Mouse (Mus musculus) forebrain, embryonic 10.5 days (tissue): Measurements from ENCODE around the gene Pygo2. TPM values are rescaled to one million over a fixed set of nuclear protein-coding genes. Genes with fewer than 3 reads are reported as not detected.

ENCODE experiments used
- DNase-seq: peaks from one replicate; pipeline ENCODE4 v3.0.0-alpha.2; 2017; ENCODE audit warnings: low spot score; ENCODE audit errors: extremely low spot score
- H3K27ac ChIP-seq: fragments of 300-500 bp; sonication (generic); 2 replicates; pipeline ENCODE4 v1.5.1; 2016; ENCODE audit warnings: mild to moderate bottlenecking
- H3K27me3 ChIP-seq: fragments of 300-500 bp; sonication (generic); 2 replicates; pipeline ENCODE4 v1.6.1; 2016; ENCODE audit warnings: mild to moderate bottlenecking; ENCODE audit not compliant: poor library complexity, severe bottlenecking
- H3K36me3 ChIP-seq: fragments of 300-500 bp; sonication (generic); replicated peaks from 2 replicates; pipeline ENCODE4 v1.6.1; 2016; ENCODE audit warnings: mild to moderate bottlenecking, moderate library complexity
- H3K4me1 ChIP-seq: fragments of 300-500 bp; sonication (generic); 2 replicates; pipeline ENCODE4 v1.6.1; 2016
- H3K4me3 ChIP-seq: fragments of 300-500 bp; sonication (generic); 2 replicates; pipeline ENCODE4 v1.5.1; 2016; ENCODE audit warnings: mild to moderate bottlenecking, moderate library complexity
- H3K9me3 ChIP-seq: fragments of 300-500 bp; sonication (generic); 2 replicates; pipeline ENCODE4 v1.6.1; 2016; ENCODE audit warnings: mild to moderate bottlenecking, moderate library complexity
- WGBS: fragments of 180-500 bp; shearing (Covaris S2); methylation state at CpG from one replicate; pipeline ENCODE4 v1.1.7; 2016; 5-methylcytosine and 5-hydroxymethylcytosine counted together
- polyA plus RNA-seq: library from polyadenylated mRNA; unstranded; fragments of >200 nt; fragmentation: Nextera tagmentation; extraction: Ambion mirVana; gene quantifications from 2 replicates; pipeline ENCODE4 v1.2.1, GENCODE M21; 2016

Pygo2 gene
- 34.9 and 40.9 TPM in 2 replicates for polyA plus RNA-seq

GRCm38 (mm10) chr3:89430171-89431159, at the start of gene Pygo2:
Pygo2 (plus strand) TSS chr3:89430214.
- WGBS: 2% methylated on average over 66 of the region's 68 CpGs
- Histone ChIP-seq H3K27me3 (no peaks in the 10 kb centered on the region), H3K9me3 (no peaks in the 10 kb centered on the region), H3K36me3 (peaks cover 64% of the 10 kb centered on the region), H3K27ac (peak within 1 kb of the TSS; percentile 96), H3K4me1 (peaks cover 47% of the 10 kb centered on the region), H3K4me3 (peak within 1 kb of the TSS; percentile 100)
- DNase-seq: peak; percentile 94

- no peak for DNase-seq
- 0 out of 2 replicates have a peak, but pooled peaks cover 4% of the 10 kb centered on the region for H3K27me3 ChIP-seq
- peaks cover 14% of the 10 kb centered on the region for H3K36me3 ChIP-seq
- 96% methylated on average over 14 of the region's 14 CpGs for WGBS
- no peaks in the 10 kb centered on the region for H3K9me3 ChIP-seq
- peaks cover 38% of the 10 kb centered on the region for H3K4me1 ChIP-seq
- no peak overlapping the region for H3K4me3 ChIP-seq
- no peak overlapping the region for H3K27ac ChIP-seq
Observed at GRCm38 (mm10) chr3:89380291-89380690, 49.7 kb upstream of the Pygo2 start.

GRCm38 (mm10) chr3:89380711-89381110, 49.3 kb upstream of the Pygo2 start:
- Histone ChIP-seq H3K4me1 (peaks cover 42% of the 10 kb centered on the region), H3K27ac (no peak overlapping the region), H3K36me3 (peaks cover 14% of the 10 kb centered on the region), H3K27me3 (peaks cover 8% of the 10 kb centered on the region; the same call in 1 of the 2 replicates), H3K9me3 (no peaks in the 10 kb centered on the region), H3K4me3 (no peak overlapping the region)
- WGBS: 96% methylated on average over 18 of the region's 18 CpGs
- no peak for DNase-seq

GRCm38 (mm10) chr3:89381233-89381632, 48.8 kb upstream of the Pygo2 start:
- Histone ChIP-seq H3K27ac (no peak overlapping the region), H3K9me3 (no peaks in the 10 kb centered on the region), H3K4me1 (peaks cover 47% of the 10 kb centered on the region), H3K36me3 (peaks cover 14% of the 10 kb centered on the region), H3K4me3 (no peak overlapping the region), H3K27me3 (peaks cover 13% of the 10 kb centered on the region)
- WGBS: 85% methylated on average over 11 of the region's 11 CpGs
- DNase-seq: no peak

- no peak overlapping the region for H3K27ac ChIP-seq
- DNase-seq: no peak
- H3K4me3 ChIP-seq: no peak overlapping the region
- no peaks in the 10 kb centered on the region for H3K9me3 ChIP-seq
- H3K27me3 ChIP-seq: peaks cover 23% of the 10 kb centered on the region
- H3K4me1 ChIP-seq: peaks cover 57% of the 10 kb centered on the region
- peaks cover 14% of the 10 kb centered on the region for H3K36me3 ChIP-seq
- WGBS: 88% methylated on average over 9 of the region's 9 CpGs
Observed at GRCm38 (mm10) chr3:89382033-89382882, 47.8 kb upstream of the Pygo2 start.

GRCm38 (mm10) chr3:89382950-89383349, 47.1 kb upstream of the Pygo2 start:
- Histone ChIP-seq H3K9me3 (no peaks in the 10 kb centered on the region), H3K36me3 (peaks cover 14% of the 10 kb centered on the region), H3K4me1 (peaks cover 57% of the 10 kb centered on the region), H3K4me3 (no peak overlapping the region), H3K27ac (no peak overlapping the region), H3K27me3 (peaks cover 23% of the 10 kb centered on the region)
- DNase-seq: no peak
- WGBS: 81% methylated on average over 5 of the region's 5 CpGs

GRCm38 (mm10) chr3:89383651-89384255, 46.3 kb upstream of the Pygo2 start:
- Histone ChIP-seq H3K36me3 (peaks cover 14% of the 10 kb centered on the region), H3K9me3 (no peaks in the 10 kb centered on the region), H3K4me1 (peaks cover 56% of the 10 kb centered on the region), H3K27ac (no peak overlapping the region), H3K27me3 (peaks cover 23% of the 10 kb centered on the region), H3K4me3 (no peak overlapping the region)
- no peak for DNase-seq
- 86% methylated on average over 5 of the region's 5 CpGs for WGBS

GRCm38 (mm10) chr3:89384331-89385076, 45.5 kb upstream of the Pygo2 start:
- Histone ChIP-seq H3K4me1 (peaks cover 54% of the 10 kb centered on the region), H3K27ac (peak overlapping the region; percentile 69), H3K9me3 (no peaks in the 10 kb centered on the region), H3K27me3 (peaks cover 23% of the 10 kb centered on the region), H3K36me3 (peaks cover 14% of the 10 kb centered on the region), H3K4me3 (no peak overlapping the region)
- no peak for DNase-seq
- 40% methylated on average over 12 of the region's 12 CpGs for WGBS

- Histone ChIP-seq H3K36me3 (peaks cover 8% of the 10 kb centered on the region), H3K4me1 (peaks cover 59% of the 10 kb centered on the region), H3K4me3 (no peak overlapping the region), H3K27me3 (peaks cover 30% of the 10 kb centered on the region), H3K9me3 (no peaks in the 10 kb centered on the region), H3K27ac (peak overlapping the region; percentile 69)
- 37% methylated on average over 11 of the region's 11 CpGs for WGBS
- DNase-seq: no peak
Observed at GRCm38 (mm10) chr3:89385451-89385850, 44.6 kb upstream of the Pygo2 start.

GRCm38 (mm10) chr3:89386438-89387420, 43.3 kb upstream of the Pygo2 start:
- Histone ChIP-seq H3K4me3 (no peak overlapping the region), H3K9me3 (no peaks in the 10 kb centered on the region), H3K36me3 (no peaks in the 10 kb centered on the region), H3K27ac (peak overlapping the region; percentile 44; the same call in 1 of the 2 replicates), H3K27me3 (peaks cover 43% of the 10 kb centered on the region), H3K4me1 (peaks cover 71% of the 10 kb centered on the region)
- WGBS: 50% methylated on average over 17 of the region's 17 CpGs
- DNase-seq: no peak

- Histone ChIP-seq H3K27me3 (peaks cover 52% of the 10 kb centered on the region), H3K27ac (no peak overlapping the region), H3K9me3 (no peaks in the 10 kb centered on the region), H3K4me1 (peaks cover 80% of the 10 kb centered on the region), H3K36me3 (no peaks in the 10 kb centered on the region), H3K4me3 (no peak overlapping the region)
- DNase-seq: no peak
- WGBS: 69% methylated on average over 11 of the region's 11 CpGs
Observed at GRCm38 (mm10) chr3:89387632-89388031, 42.4 kb upstream of the Pygo2 start.
